Comparison of ENCODE assay signal across 8 mouse cellular contexts in the genomic region with DNA sequence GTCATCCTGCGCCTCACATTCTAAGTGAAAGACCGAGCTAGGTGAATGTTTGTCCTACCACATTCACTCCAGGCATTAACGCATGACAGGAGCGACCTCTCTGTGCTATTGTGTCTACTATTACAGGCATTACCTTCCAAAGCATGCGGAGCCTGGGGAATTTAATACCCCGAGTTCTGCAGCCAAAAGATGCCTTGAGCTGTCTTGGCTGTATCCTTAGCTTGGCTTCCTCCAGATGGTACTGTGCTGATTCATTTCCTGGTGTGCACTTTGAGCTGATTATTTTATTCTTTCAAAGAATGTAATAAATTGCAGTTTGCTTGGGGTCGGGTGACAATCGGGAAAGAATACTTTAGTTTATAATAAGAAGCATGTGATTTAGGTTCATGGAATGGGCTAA.
DNase-seq lines count a peak whose midpoint lies in the region; ATAC-seq and TF ChIP-seq lines count a peak whose summit lies in the region.
"Had no signal": no experiment of that assay in that cellular context is flagged by ENCODE, and none has a peak within 500 bp of the region (broad histone marks: within the 10 kb centered on the region; RNA-seq: fewer than 3 reads in every experiment).

No protein-coding gene starts in this region.

- H3K36me3 ChIP-seq in ES-Bruce4 (ENCODE audit: control insufficient read depth, insufficient read depth, low read length, poor library complexity, severe bottlenecking), result no peaks in the 10 kb centered on the region
- H3K36me3 ChIP-seq in embryonic facial prominence, embryonic 12.5 days, result no peaks in the 10 kb centered on the region
- H3K36me3 ChIP-seq in kidney, postnatal 0 days (ENCODE audit: insufficient read depth, low read length), result no peaks in the 10 kb centered on the region
- H3K36me3 ChIP-seq in neural tube, embryonic 15.5 days, result no peaks in the 10 kb centered on the region

- intact Hi-C loops in gastrocnemius, postnatal 14 days (cut with DNase I; ENCODE audit: low total_unique reads), result no loop called here

- no peak for TF ChIP-seq EP300 in ES-Bruce4 (IDR thresholded peaks at IDR 0.05; ENCODE audit: insufficient read depth, low read depth, low read length)

- no peaks in the 10 kb centered on the region for H3K27me3 ChIP-seq in ES-Bruce4 (ENCODE audit: control insufficient read depth, insufficient read depth, low read length, poor library complexity, severe bottlenecking)
- no peaks in the 10 kb centered on the region for H3K27me3 ChIP-seq in embryonic facial prominence, embryonic 12.5 days
- H3K27me3 ChIP-seq in kidney, postnatal 0 days (ENCODE audit: insufficient read depth, low read length), result no peaks in the 10 kb centered on the region
- H3K27me3 ChIP-seq in neural tube, embryonic 15.5 days (replicated peaks), result no peaks in the 10 kb centered on the region

- no peaks in the 10 kb centered on the region for H3K9me3 ChIP-seq in ES-Bruce4 (replicated peaks; ENCODE audit: control insufficient read depth, insufficient read depth, low read length, poor library complexity, severe bottlenecking)
- no peaks in the 10 kb centered on the region for H3K9me3 ChIP-seq in embryonic facial prominence, embryonic 12.5 days
- H3K9me3 ChIP-seq in kidney, postnatal 0 days (replicated peaks; ENCODE audit: low read length), result no peaks in the 10 kb centered on the region; the same call in 1 of the 2 replicates
- no peaks in the 10 kb centered on the region for H3K9me3 ChIP-seq in neural tube, embryonic 15.5 days (replicated peaks)

- no peak overlapping the region for H3K4me3 ChIP-seq in ES-Bruce4 (ENCODE audit: low read depth, low read length)
- H3K4me3 ChIP-seq in embryonic facial prominence, embryonic 12.5 days, result no peak overlapping the region
- no peak overlapping the region for H3K4me3 ChIP-seq in kidney, postnatal 0 days (replicated peaks; ENCODE audit: low read depth, low read length)
- H3K4me3 ChIP-seq in neural tube, embryonic 15.5 days (replicated peaks), result no peak overlapping the region

- H3K27ac ChIP-seq in ES-Bruce4 (ENCODE audit: insufficient read depth, low read length), result no peak overlapping the region
- H3K27ac ChIP-seq in embryonic facial prominence, embryonic 12.5 days, result no peak overlapping the region
- H3K27ac ChIP-seq in kidney, postnatal 0 days, result no peak overlapping the region
- no peak overlapping the region for H3K27ac ChIP-seq in neural tube, embryonic 15.5 days (replicated peaks)

- TF ChIP-seq POLR2A in ES-Bruce4 (IDR thresholded peaks at IDR 0.05; ENCODE audit: insufficient read depth, low read length), result no peak

- TF ChIP-seq CTCF in ES-Bruce4 (IDR thresholded peaks at IDR 0.05; ENCODE audit: low read depth, low read length), result no peak
- no peak for TF ChIP-seq CTCF in kidney, postnatal 0 days (IDR thresholded peaks at IDR 0.05; ENCODE audit: low read depth)

- H3K9ac ChIP-seq in ES-Bruce4 (ENCODE audit: low read depth, poor library complexity, severe bottlenecking), result peak overlapping the region; percentile 65; the same call in 1 of the 2 replicates
- H3K9ac ChIP-seq in embryonic facial prominence, embryonic 12.5 days, result no peak overlapping the region
- H3K9ac ChIP-seq in kidney, postnatal 0 days (ENCODE audit: low read depth, low read length), result no peak overlapping the region
- no peak overlapping the region for H3K9ac ChIP-seq in neural tube, embryonic 15.5 days (replicated peaks)

- H3K4me2 ChIP-seq in embryonic facial prominence, embryonic 12.5 days (replicated peaks), result no peak overlapping the region
- H3K4me2 ChIP-seq in kidney, postnatal 0 days (ENCODE audit: low read length), result no peak overlapping the region
- H3K4me2 ChIP-seq in neural tube, embryonic 15.5 days, result no peak overlapping the region

- WGBS in embryonic facial prominence, embryonic 12.5 days, result 25% methylated on average over 8 of the region's 8 CpGs
- 20% methylated on average over 8 of the region's 8 CpGs for WGBS in kidney, postnatal 0 days
- 68% methylated on average over 8 of the region's 8 CpGs for WGBS in neural tube, embryonic 15.5 days

- H3K4me1 ChIP-seq in ES-Bruce4 (ENCODE audit: control insufficient read depth, insufficient read depth, low read length), result peaks cover 1% of the 10 kb centered on the region
- no peaks in the 10 kb centered on the region for H3K4me1 ChIP-seq in embryonic facial prominence, embryonic 12.5 days
- no peaks in the 10 kb centered on the region for H3K4me1 ChIP-seq in kidney, postnatal 0 days (replicated peaks; ENCODE audit: insufficient read depth, low read length)
- no peaks in the 10 kb centered on the region for H3K4me1 ChIP-seq in neural tube, embryonic 15.5 days

- 0 out of 2 replicates have a peak, but pooled peaks have one; percentile 60 for ATAC-seq in embryonic facial prominence, embryonic 12.5 days (ENCODE audit: insufficient number of reproducible peaks, insufficient read depth, low FRiP score, low TSS enrichment)
- no peak for ATAC-seq in kidney, postnatal 0 days (replicated peaks; ENCODE audit: low FRiP score, low read depth)
- no peak for ATAC-seq in neural tube, embryonic 15.5 days (ENCODE audit: low FRiP score)

- DNase-seq in gastrocnemius, adult 18-20 months (ENCODE audit: low spot score), result peak; percentile 25
- no peak for DNase-seq in gastrocnemius, postnatal 14 days
- DNase-seq in kidney, postnatal 0 days (ENCODE audit: low spot score), result peak; percentile 77
- no peak for DNase-seq in urinary bladder, postnatal 4 days (ENCODE audit: low spot score in 2 of 2)
- DNase-seq: thymus, adult 18-20 months had no signal

Comparison
In these comparisons a context has a peak if more than half of its experiments do, and no peak if none do; other contexts are left out.
1. DNase-seq: peak in gastrocnemius, adult 18-20 months (single experiment) and kidney, postnatal 0 days (single experiment); none in gastrocnemius, postnatal 14 days (single experiment) and urinary bladder, postnatal 4 days (0 of 2).